Mouse (Mus musculus) limb, embryonic 14.5 days (tissue): ENCODE results near the gene Ces1e. TPM values are rescaled to one million over a fixed set of nuclear protein-coding genes. Genes with fewer than 3 reads are reported as not detected.
"Not testable (repeated sequence)": the region's sequence is repeated elsewhere in the genome, so short reads cannot be mapped to it uniquely, and the experiment has no call there.

Experiments used
- ATAC-seq: fragments of 200-750 bp; cut with Nextera tagmentation; 2 replicates; pipeline ENCODE4 v1.8.0; 2017; ENCODE audit warnings: low read depth, moderate number of reproducible peaks, moderate TSS enrichment; ENCODE audit not compliant: low FRiP score
- DNase-seq: peaks from one replicate; pipeline ENCODE4 v3.0.0-alpha.2; 2015; ENCODE audit warnings: low spot score
- H3K27ac ChIP-seq: fragments of 300-500 bp; sonication (generic); replicated peaks from 2 replicates; pipeline ENCODE4 v1.5.1; 2014; ENCODE audit warnings: low read depth, mild to moderate bottlenecking, low read length, moderate library complexity, mixed read lengths
- H3K27me3 ChIP-seq: fragments of 300-500 bp; sonication (generic); 2 replicates; pipeline ENCODE4 v1.6.1; 2014; ENCODE audit warnings: low read length, mixed read lengths; ENCODE audit not compliant: control insufficient read depth, insufficient read depth
- H3K36me3 ChIP-seq: fragments of 300-500 bp; sonication (generic); 2 replicates; pipeline ENCODE4 v1.6.1; 2014; ENCODE audit warnings: mild to moderate bottlenecking, low read length, moderate library complexity, mixed read lengths; ENCODE audit not compliant: control insufficient read depth, insufficient read depth
- H3K4me1 ChIP-seq: fragments of 300-500 bp; sonication (generic); 2 replicates; pipeline ENCODE4 v1.6.1; 2014; ENCODE audit warnings: antibody characterized with exemption, low read length, mixed read lengths; ENCODE audit not compliant: control insufficient read depth, insufficient read depth
- H3K4me2 ChIP-seq: fragments of 300-500 bp; sonication (generic); replicated peaks from 2 replicates; pipeline ENCODE4 v1.6.1; 2014; ENCODE audit warnings: low read depth, mild to moderate bottlenecking, low read length, moderate library complexity; ENCODE audit not compliant: severe bottlenecking
- H3K4me3 ChIP-seq: fragments of 300-500 bp; sonication (generic); replicated peaks from 2 replicates; pipeline ENCODE4 v1.5.1; 2014; ENCODE audit warnings: low read length
- H3K9ac ChIP-seq: fragments of 300-500 bp; sonication (generic); 2 replicates; pipeline ENCODE4 v1.6.1; 2014; ENCODE audit warnings: mild to moderate bottlenecking, low read depth, low read length, moderate library complexity; ENCODE audit not compliant: severe bottlenecking
- H3K9me3 ChIP-seq: fragments of 300-500 bp; sonication (generic); 2 replicates; pipeline ENCODE4 v1.6.1; 2016; ENCODE audit warnings: low read length; ENCODE audit not compliant: control insufficient read depth
- POLR2A ChIP-seq: fragments of 200-500 bp; IDR thresholded peaks from 2 replicates; pipeline ENCODE4 v1.8.0; 2012; ENCODE audit warnings: inconsistent platforms, mild to moderate bottlenecking, moderate library complexity, borderline replicate concordance; ENCODE audit not compliant: insufficient read depth, insufficient read length; ENCODE audit errors: extremely low read depth
- WGBS: fragments of 180-500 bp; shearing (Covaris S2); extraction: QIAGEN DNeasy Blood & Tissue Kit; methylation state at CpG from one replicate; pipeline ENCODE4 v1.1.7; 2014; 5-methylcytosine and 5-hydroxymethylcytosine counted together
- polyA plus RNA-seq, 2 experiments: library from polyadenylated mRNA; depleted of rRNA in 1 of 2; stranded (reverse) in 1 of 2; unstranded in 1 of 2; fragments of >200 nt; fragmentation: Nextera tagmentation in 1 of 2; extraction: Ambion mirVana in 1 of 2; gene quantifications; 2 replicates each; pipeline versions ENCODE4 v1.2.1 to v1.2.3; 2012 to 2014

Gene Ces1e
- polyA plus RNA-seq, 2 experiments = not detected

- Histone ChIP-seq H3K27ac (no peak overlapping the region), H3K27me3 (no peaks in the 10 kb centered on the region), H3K9me3 (no peaks in the 10 kb centered on the region), H3K4me3 (no peak overlapping the region), H3K9ac (no peak overlapping the region), H3K4me1 (no peaks in the 10 kb centered on the region), H3K4me2 (no peak overlapping the region), H3K36me3 (no peaks in the 10 kb centered on the region)
- DNase-seq = no peak
- ATAC-seq = no peak
- TF ChIP-seq POLR2A = no peak
Observed at GRCm38 (mm10) chr8:93211091-93211490, 18.3 kb downstream of the Ces1e start.

- not testable (repeated sequence) for H3K4me2 ChIP-seq, H3K27me3 ChIP-seq, H3K27ac ChIP-seq, H3K9ac ChIP-seq, DNase-seq, H3K9me3 ChIP-seq, H3K4me1 ChIP-seq, H3K4me3 ChIP-seq, H3K36me3 ChIP-seq, ATAC-seq
- WGBS = 45% methylated on average over 7 of the region's 7 CpGs
Observed at GRCm38 (mm10) chr8:93199146-93199545, 30.3 kb downstream of the Ces1e start.

GRCm38 (mm10) chr8:93197685-93198525, 31.5 kb downstream of the Ces1e start, which contains the start of gene Ces1d:
Ces1d (minus strand) TSS chr8:93197838.
- no peak for DNase-seq
- no peaks in the 10 kb centered on the region for H3K27me3 ChIP-seq
- no peak for TF ChIP-seq POLR2A
- H3K4me2 ChIP-seq = no peak within 1 kb of the TSS
- WGBS = 76% methylated on average over 8 of the region's 8 CpGs
- no peak within 1 kb of the TSS for H3K27ac ChIP-seq
- no peaks in the 10 kb centered on the region for H3K9me3 ChIP-seq
- H3K36me3 ChIP-seq = no peaks in the 10 kb centered on the region
- no peak for ATAC-seq
- no peaks in the 10 kb centered on the region for H3K4me1 ChIP-seq
- no peak within 1 kb of the TSS for H3K9ac ChIP-seq
- H3K4me3 ChIP-seq = no peak within 1 kb of the TSS

GRCm38 (mm10) chr8:93196436-93196835, 33.0 kb downstream of the Ces1e start:
- Histone ChIP-seq H3K4me1 (no peaks in the 10 kb centered on the region), H3K9me3 (no peaks in the 10 kb centered on the region), H3K9ac (no peak overlapping the region), H3K36me3 (no peaks in the 10 kb centered on the region), H3K27ac (no peak overlapping the region), H3K27me3 (no peaks in the 10 kb centered on the region), H3K4me2 (no peak overlapping the region), H3K4me3 (no peak overlapping the region)
- 86% methylated on average over 5 of the region's 5 CpGs for WGBS
- DNase-seq (no peak), ATAC-seq (no peak)
- TF ChIP-seq POLR2A = no peak

DNA sequence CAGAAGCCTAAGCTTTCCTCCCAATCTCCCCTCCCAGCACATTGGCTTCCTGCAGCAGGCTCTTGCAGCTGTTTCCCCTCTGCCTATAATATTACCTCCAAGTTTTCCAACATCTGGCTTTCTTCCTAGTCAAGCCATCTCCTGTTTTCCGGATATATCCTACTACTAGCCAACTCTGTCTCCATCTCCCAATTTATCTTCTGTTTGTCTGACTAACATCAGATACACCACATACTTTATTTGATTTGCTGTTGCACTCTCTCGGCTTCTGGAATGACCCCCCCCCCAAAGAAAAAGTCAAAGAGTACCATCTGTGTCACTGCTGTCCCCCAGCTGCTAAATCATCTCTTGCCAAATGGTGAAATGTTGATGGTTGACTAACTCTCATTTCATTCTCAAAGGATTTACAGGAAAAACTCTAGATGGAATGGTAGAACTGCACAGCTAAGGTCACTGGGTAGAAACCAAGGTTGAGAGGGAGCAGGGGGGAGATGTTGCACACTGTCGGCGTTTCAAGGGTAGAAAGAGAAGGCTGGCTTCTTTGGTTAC, 48.8 kb downstream of the Ces1e start:
- no peak overlapping the region for H3K9ac ChIP-seq
- no peak for TF ChIP-seq POLR2A
- ATAC-seq (no peak; the same call in 1 of the 2 replicates), DNase-seq (peak; percentile 39)
- no peaks in the 10 kb centered on the region for H3K27me3 ChIP-seq
- H3K9me3 ChIP-seq = no peaks in the 10 kb centered on the region
- no peaks in the 10 kb centered on the region for H3K4me1 ChIP-seq
- WGBS = 63% methylated on average over 4 of the region's 4 CpGs
- no peak overlapping the region for H3K4me3 ChIP-seq
- no peak overlapping the region for H3K4me2 ChIP-seq
- no peaks in the 10 kb centered on the region for H3K36me3 ChIP-seq
- H3K27ac ChIP-seq = no peak overlapping the region
